Mouse (Mus musculus) liver, postnatal 0 days (tissue): ENCODE measurements at regions not wholly inside any gene's neighbourhood (a gene's known extent, or its start where the extent isn't known, plus 50 kb on each side); places are given as distances from the start of the nearest gene placed in this dataset.

Experiments used
- ATAC-seq: fragments of 200-750 bp; cut with Nextera tagmentation; 2 replicates; pipeline ENCODE4 v1.8.0; 2017; ENCODE audit warnings: mild to moderate bottlenecking, moderate library complexity
- DNase-seq: peaks from one replicate; pipeline ENCODE4 v3.0.0-alpha.2; 2016
- H3K27ac ChIP-seq: fragments of 300-500 bp; sonication (generic); 2 replicates; pipeline ENCODE4 v1.5.1; 2014; ENCODE audit warnings: antibody characterized with exemption, moderate library complexity, mild to moderate bottlenecking, low read depth
- H3K27me3 ChIP-seq: fragments of 300-500 bp; sonication (generic); 2 replicates; pipeline ENCODE4 v1.6.1; 2014; ENCODE audit warnings: low read length, control low read depth, mixed read lengths; ENCODE audit not compliant: insufficient read depth
- H3K36me3 ChIP-seq: fragments of 300-500 bp; sonication (generic); replicated peaks from 2 replicates; pipeline ENCODE4 v1.6.1; 2014; ENCODE audit warnings: mild to moderate bottlenecking, control low read depth, low read length, moderate library complexity, mixed read lengths; ENCODE audit not compliant: insufficient read depth
- H3K4me1 ChIP-seq: fragments of 300-500 bp; sonication (generic); 2 replicates; pipeline ENCODE4 v1.6.1; 2014; ENCODE audit warnings: antibody characterized with exemption, mild to moderate bottlenecking, control low read depth; ENCODE audit not compliant: insufficient read depth
- H3K4me2 ChIP-seq: fragments of 300-500 bp; sonication (generic); 2 replicates; pipeline ENCODE4 v1.6.1; 2014; ENCODE audit warnings: low read depth, mild to moderate bottlenecking, low read length, moderate library complexity, mixed read lengths
- H3K4me3 ChIP-seq: fragments of 300-500 bp; sonication (generic); 2 replicates; pipeline ENCODE4 v1.5.1; 2014; ENCODE audit warnings: low read depth, low read length
- H3K9ac ChIP-seq: fragments of 300-500 bp; sonication (generic); replicated peaks from 2 replicates; pipeline ENCODE4 v1.6.1; 2014; ENCODE audit warnings: mild to moderate bottlenecking, moderate library complexity
- H3K9me3 ChIP-seq: fragments of 300-500 bp; sonication (generic); 2 replicates; pipeline ENCODE4 v1.6.1; 2016; ENCODE audit warnings: mild to moderate bottlenecking, control low read depth, low read length, mixed read lengths
- CTCF ChIP-seq: sonication (generic); IDR thresholded peaks from 2 replicates; pipeline ENCODE4 v1.5.1; 2016; ENCODE audit warnings: antibody characterized with exemption, low read depth
- EP300 ChIP-seq: IDR thresholded peaks from 2 replicates; pipeline ENCODE4 v1.6.1; 2016; ENCODE audit warnings: antibody characterized with exemption, low read depth, mild to moderate bottlenecking
- WGBS: fragments of 180-500 bp; shearing (Covaris S2); extraction: QIAGEN DNeasy Blood & Tissue Kit; methylation state at CpG from one replicate; pipeline ENCODE4 v1.1.7; 2014; ENCODE audit not compliant: insufficient replicate concordance; 5-methylcytosine and 5-hydroxymethylcytosine counted together

GRCm38 (mm10) chr11:85966207-85966606 is 80.0 kb downstream of the Tbx4 start:
- Histone ChIP-seq H3K27me3 (no peaks in the 10 kb centered on the region), H3K36me3 (no peaks in the 10 kb centered on the region), H3K9me3 (no peaks in the 10 kb centered on the region), H3K4me3 (no peak overlapping the region), H3K4me1 (no peaks in the 10 kb centered on the region), H3K27ac (no peak overlapping the region), H3K9ac (no peak overlapping the region), H3K4me2 (no peak overlapping the region)
- TF ChIP-seq EP300 (no peak), CTCF (no peak)
- no peak for DNase-seq
- WGBS = 78% methylated on average over 5 of the region's 5 CpGs
- no peak for ATAC-seq

GRCm38 (mm10) chr11:85970287-85970686 is 84.1 kb downstream of the Tbx4 start:
- Histone ChIP-seq H3K27ac (no peak overlapping the region), H3K4me2 (no peak overlapping the region), H3K9me3 (no peaks in the 10 kb centered on the region), H3K4me3 (no peak overlapping the region), H3K36me3 (no peaks in the 10 kb centered on the region), H3K4me1 (0 out of 2 replicates have a peak, but pooled peaks cover 2% of the 10 kb centered on the region), H3K27me3 (no peaks in the 10 kb centered on the region), H3K9ac (no peak overlapping the region)
- WGBS = 60% methylated on average over 2 of the region's 2 CpGs
- DNase-seq = no peak
- no peak for TF ChIP-seq CTCF
- no peak for TF ChIP-seq EP300
- ATAC-seq = no peak

GRCm38 (mm10) chr11:85972385-85972784 is 86.2 kb downstream of the Tbx4 start:
- H3K9me3 ChIP-seq = no peaks in the 10 kb centered on the region
- DNase-seq (peak; percentile 55), ATAC-seq (no peak)
- no peak overlapping the region for H3K9ac ChIP-seq
- no peak overlapping the region for H3K4me2 ChIP-seq
- no peak overlapping the region for H3K27ac ChIP-seq
- no peaks in the 10 kb centered on the region for H3K27me3 ChIP-seq
- WGBS = 29% methylated on average over 7 of the region's 7 CpGs
- TF ChIP-seq EP300 (no peak), CTCF (peak; percentile 87)
- no peaks in the 10 kb centered on the region for H3K36me3 ChIP-seq
- 0 out of 2 replicates have a peak, but pooled peaks cover 2% of the 10 kb centered on the region for H3K4me1 ChIP-seq
- H3K4me3 ChIP-seq = no peak overlapping the region

- Histone ChIP-seq H3K4me1 (0 out of 2 replicates have a peak, but pooled peaks cover 2% of the 10 kb centered on the region), H3K36me3 (no peaks in the 10 kb centered on the region), H3K9ac (no peak overlapping the region), H3K4me3 (no peak overlapping the region), H3K27me3 (no peaks in the 10 kb centered on the region), H3K9me3 (no peaks in the 10 kb centered on the region), H3K4me2 (no peak overlapping the region), H3K27ac (no peak overlapping the region)
- ATAC-seq (no peak), DNase-seq (no peak)
- TF ChIP-seq CTCF (no peak), EP300 (no peak)
- 58% methylated on average over 5 of the region's 5 CpGs for WGBS
These were observed 87.5 kb downstream of the Tbx4 start for GRCm38 (mm10) chr11:85973736-85974135.

- ATAC-seq (no peak), DNase-seq (no peak)
- Histone ChIP-seq H3K27me3 (no peaks in the 10 kb centered on the region), H3K4me1 (0 out of 2 replicates have a peak, but pooled peaks cover 2% of the 10 kb centered on the region), H3K4me3 (no peak overlapping the region), H3K9ac (no peak overlapping the region), H3K4me2 (no peak overlapping the region), H3K36me3 (no peaks in the 10 kb centered on the region), H3K27ac (no peak overlapping the region), H3K9me3 (no peaks in the 10 kb centered on the region)
- TF ChIP-seq EP300 (no peak), CTCF (no peak)
- 74% methylated on average over 18 of the region's 18 CpGs for whole genome bisulfite sequencing
These were observed 90.6 kb downstream of the Tbx4 start for GRCm38 (mm10) chr11:85976693-85977434.

DNA sequence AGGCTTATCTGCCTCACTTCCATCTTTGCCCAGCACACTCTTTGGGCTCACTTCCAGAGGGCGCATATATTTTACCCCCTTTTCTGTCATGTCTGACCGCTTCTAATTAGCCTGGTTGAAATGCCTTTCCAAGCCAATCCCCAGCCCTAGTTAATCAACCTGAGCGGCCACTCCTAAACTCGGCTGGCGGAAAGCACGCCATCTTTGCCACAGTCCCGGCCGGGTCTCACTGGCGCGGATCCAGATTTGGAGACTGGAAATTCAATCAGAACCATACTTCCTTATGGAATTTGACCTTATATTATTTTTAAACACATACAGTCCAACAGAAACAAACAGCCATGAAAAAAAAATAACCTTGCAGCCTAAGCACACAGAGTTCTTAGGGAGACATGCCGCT is 94.2 kb downstream of the Tbx4 start:
- WGBS = 80% methylated on average over 11 of the region's 11 CpGs
- Histone ChIP-seq H3K4me3 (no peak overlapping the region), H3K27ac (no peak overlapping the region), H3K9me3 (no peaks in the 10 kb centered on the region), H3K36me3 (no peaks in the 10 kb centered on the region), H3K4me2 (no peak overlapping the region), H3K27me3 (no peaks in the 10 kb centered on the region), H3K4me1 (no peaks in the 10 kb centered on the region), H3K9ac (no peak overlapping the region)
- no peak for ATAC-seq
- TF ChIP-seq CTCF (no peak), EP300 (no peak)
- no peak for DNase-seq
